1 mouse cellular context compared by ENCODE assay signal in the genomic region with DNA sequence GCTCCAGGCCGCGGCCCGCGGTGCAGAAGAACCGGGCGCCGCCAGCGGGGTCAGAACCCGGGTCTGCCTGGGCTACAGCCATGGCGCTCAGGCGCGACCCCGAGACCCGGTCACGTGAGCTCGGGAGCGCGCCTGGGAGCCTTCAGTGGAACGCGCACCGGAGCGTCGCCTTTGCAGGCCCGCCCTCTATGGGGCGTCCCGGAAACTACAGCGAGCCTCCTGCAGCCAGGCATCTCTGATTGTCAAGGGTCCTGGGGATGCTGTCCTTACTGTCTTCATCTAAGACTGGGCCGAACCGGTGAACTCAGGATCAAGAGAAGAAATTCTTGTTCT.
TF ChIP-seq lines count a peak whose summit lies in the region.

Gene Thumpd2, minus strand, starts transcription at position 104 of the 333 bp plus-strand sequence.

TF ChIP-seq in CH12.LX, 34 proteins besides CTCF, POLR2A, EP300 and RAD21 (continued from another document):
- TF ChIP-seq KAT2A (IDR thresholded peaks at IDR 0.05; ENCODE audit: insufficient replicate concordance, low read length) (no peak), UBTF (IDR thresholded peaks at IDR 0.05; ENCODE audit: low read depth, low read length) (no peak), MAX (IDR thresholded peaks at IDR 0.05; ENCODE audit: low read length) (peak; percentile 90), JUND (conservative IDR thresholded peaks at IDR 0.05; ENCODE audit: low read depth, low read length) (no peak), MAFK (IDR thresholded peaks at IDR 0.05; ENCODE audit: insufficient replicate concordance, low read length) (no peak), USF2 (conservative IDR thresholded peaks at IDR 0.05; ENCODE audit: low read depth, low read length) (peak; percentile 86), SMC3 (IDR thresholded peaks at IDR 0.05; ENCODE audit: low read depth, low read length) (peak; percentile 35), ZNF384 (IDR thresholded peaks at IDR 0.05; ENCODE audit: low read depth, low read length) (no peak), HCFC1 (IDR thresholded peaks at IDR 0.05; ENCODE audit: low read depth, low read length) (peak; percentile 34), TCF12 (IDR thresholded peaks at IDR 0.05; ENCODE audit: low read depth, low read length) (peak; percentile 73), MEF2A (IDR thresholded peaks at IDR 0.05; ENCODE audit: borderline replicate concordance, low read depth, low read length) (no peak), JUN (IDR thresholded peaks at IDR 0.05; ENCODE audit: insufficient read depth, low read depth, low read length) (no peak), MYC (IDR thresholded peaks at IDR 0.05; ENCODE audit: low read depth, low read length) (no peak), ETS1 (conservative IDR thresholded peaks at IDR 0.05; ENCODE audit: low read depth, low read length) (no peak), ZMIZ1 (IDR thresholded peaks at IDR 0.05; ENCODE audit: low read depth, low read length) (peak; percentile 52; the same call in 1 of the 2 replicates)
